Mouse (Mus musculus): ENCODE results near the gene Kirrel3. TPM values are rescaled to one million over a fixed set of nuclear protein-coding genes. Genes with fewer than 3 reads are reported as not detected.

Gene Kirrel3
- polyA plus RNA-seq, 1 experiment from 2014 or later, result 54.0 TPM

DNA sequence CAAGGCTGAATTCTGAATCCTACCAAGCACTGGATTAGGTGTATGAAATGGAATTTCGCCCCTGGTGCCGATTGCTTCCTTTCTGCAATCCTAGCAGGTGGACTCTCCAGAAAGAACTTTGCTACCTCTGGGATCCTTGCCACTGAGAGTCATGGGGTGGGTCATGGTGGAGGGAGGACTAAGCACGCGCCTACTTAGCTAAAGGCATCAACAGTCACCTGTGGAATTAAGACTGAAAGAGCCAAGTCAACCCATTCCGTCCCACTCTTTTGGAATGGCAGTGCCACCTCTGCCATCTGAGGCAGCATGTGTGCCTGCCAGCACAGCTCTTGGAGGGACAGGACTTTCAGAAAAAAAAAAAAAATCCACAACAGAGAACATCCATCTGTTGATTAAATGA, 4.1 kb downstream of the Kirrel3 start:
- no peak for ATAC-seq
- Histone ChIP-seq H3K9ac (ENCODE audit: low read depth, low read length) (peak overlapping the region; percentile 64), H3K9me3 (replicated peaks; ENCODE audit: control insufficient read depth, low read length, poor library complexity, severe bottlenecking) (no peaks in the 10 kb centered on the region), H3K27ac (ENCODE audit: low read length) (no peak overlapping the region; the same call in 1 of the 2 replicates), H3K4me3 (ENCODE audit: low read depth, low read length) (peak overlapping the region; percentile 62), H3K4me1 (ENCODE audit: control insufficient read depth, insufficient read depth, low read length) (peaks cover 45% of the 10 kb centered on the region), H3K36me3 (ENCODE audit: control insufficient read depth, insufficient read depth, low read length) (no peaks in the 10 kb centered on the region), H3K4me2 (ENCODE audit: low read length) (peak overlapping the region; percentile 64), H3K27me3 (ENCODE audit: control insufficient read depth, insufficient read depth, low read depth, low read length) (no peaks in the 10 kb centered on the region)
- 15% methylated on average over 5 of the region's 5 CpGs for WGBS

DNA sequence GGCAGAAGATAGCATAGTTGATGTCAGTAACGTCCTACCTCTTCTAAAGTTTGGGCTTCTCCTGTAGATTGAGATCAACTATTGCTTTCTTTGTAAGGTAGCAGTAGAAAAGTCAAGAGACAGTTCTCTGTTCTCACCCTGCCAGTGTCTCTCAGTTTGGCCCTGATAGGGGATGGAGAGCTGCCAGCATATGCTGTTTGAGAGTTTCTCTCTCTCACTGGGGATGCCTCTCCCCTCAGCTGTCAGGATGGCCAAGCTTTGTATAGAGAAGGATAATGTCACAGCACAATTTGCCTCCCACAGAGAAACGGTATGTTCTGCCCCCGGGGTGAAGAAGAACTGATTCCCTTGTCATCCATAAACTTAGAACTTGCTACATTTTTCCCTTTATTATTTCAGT, 6.4 kb downstream of the Kirrel3 start:
- 48% methylated on average over 3 of the region's 3 CpGs for whole genome bisulfite sequencing
- no peaks in the 10 kb centered on the region for H3K36me3 ChIP-seq (ENCODE audit: control insufficient read depth, insufficient read depth, low read length)
- peaks cover 36% of the 10 kb centered on the region for H3K4me1 ChIP-seq (ENCODE audit: control insufficient read depth, insufficient read depth, low read length)
- H3K9me3 ChIP-seq (replicated peaks; ENCODE audit: control insufficient read depth, low read length, poor library complexity, severe bottlenecking), result no peaks in the 10 kb centered on the region
- no peak overlapping the region for H3K27ac ChIP-seq (ENCODE audit: low read length)
- H3K4me2 ChIP-seq (ENCODE audit: low read length), result peak overlapping the region; percentile 64
- H3K9ac ChIP-seq (ENCODE audit: low read depth, low read length), result no peak overlapping the region
- ATAC-seq, result no peak
- H3K4me3 ChIP-seq (ENCODE audit: low read depth, low read length), result peak overlapping the region; percentile 20
- no peaks in the 10 kb centered on the region for H3K27me3 ChIP-seq (ENCODE audit: control insufficient read depth, insufficient read depth, low read depth, low read length)

DNA sequence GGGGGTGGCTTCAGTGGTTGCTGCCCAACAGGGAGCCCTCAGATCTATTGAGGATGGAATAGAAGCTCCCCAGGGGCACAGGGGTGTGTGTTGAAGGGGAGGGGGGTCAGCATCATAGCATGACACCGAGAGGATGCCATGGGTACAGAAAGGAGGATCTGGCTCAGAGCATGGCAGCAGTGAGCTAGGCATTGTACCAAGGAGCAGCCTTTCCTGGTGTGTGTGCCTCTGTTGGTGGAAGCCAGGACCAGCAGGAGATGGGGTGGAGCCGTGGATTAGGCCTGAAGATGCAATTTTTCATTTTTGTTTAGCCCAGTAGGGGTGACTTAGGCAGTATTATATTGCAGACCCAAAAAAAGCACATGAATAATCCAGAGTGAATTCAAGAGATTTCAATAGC, 7.9 kb downstream of the Kirrel3 start:
- Histone ChIP-seq H3K27ac (ENCODE audit: low read length) (no peak overlapping the region), H3K9ac (ENCODE audit: low read depth, low read length) (no peak overlapping the region), H3K27me3 (ENCODE audit: control insufficient read depth, insufficient read depth, low read depth, low read length) (peaks cover 3% of the 10 kb centered on the region; the same call in 1 of the 2 replicates), H3K4me2 (ENCODE audit: low read length) (peak overlapping the region; percentile 64; the same call in 1 of the 2 replicates), H3K4me3 (ENCODE audit: low read depth, low read length) (no peak overlapping the region), H3K36me3 (ENCODE audit: control insufficient read depth, insufficient read depth, low read length) (no peaks in the 10 kb centered on the region), H3K9me3 (replicated peaks; ENCODE audit: control insufficient read depth, low read length, poor library complexity, severe bottlenecking) (no peaks in the 10 kb centered on the region), H3K4me1 (ENCODE audit: control insufficient read depth, insufficient read depth, low read length) (peaks cover 28% of the 10 kb centered on the region)
- ATAC-seq, result no peak
- 18% methylated on average over 2 of the region's 2 CpGs for WGBS

DNA sequence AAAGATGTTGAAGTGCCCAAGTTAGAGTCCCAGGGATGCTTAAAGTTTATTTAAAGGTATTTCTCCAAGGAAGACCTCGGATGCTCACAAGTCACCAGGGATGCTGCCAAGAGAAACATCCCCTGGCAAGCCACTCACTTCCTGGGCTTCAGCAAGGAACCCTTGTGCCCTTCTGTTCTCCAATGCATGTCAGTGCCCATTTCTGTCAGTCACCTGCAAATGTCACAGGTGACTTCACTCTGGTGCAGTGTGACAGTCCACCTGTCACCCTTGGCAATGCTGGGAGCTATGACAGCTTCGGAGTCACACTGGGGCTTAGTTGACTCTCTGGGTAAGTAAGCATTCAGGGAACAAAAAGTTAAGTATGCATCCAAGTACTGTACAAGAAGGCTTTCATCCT, 12.4 kb downstream of the Kirrel3 start:
- no peaks in the 10 kb centered on the region for H3K9me3 ChIP-seq (replicated peaks; ENCODE audit: control insufficient read depth, low read length, poor library complexity, severe bottlenecking)
- no peak overlapping the region for H3K27ac ChIP-seq (ENCODE audit: low read length)
- peak; percentile 25 for ATAC-seq
- WGBS, result 90% methylated on average over 2 of the region's 2 CpGs
- H3K4me1 ChIP-seq (ENCODE audit: control insufficient read depth, insufficient read depth, low read length), result peaks cover 15% of the 10 kb centered on the region
- H3K27me3 ChIP-seq (ENCODE audit: control insufficient read depth, insufficient read depth, low read depth, low read length), result peaks cover 3% of the 10 kb centered on the region; the same call in 1 of the 2 replicates
- H3K9ac ChIP-seq (ENCODE audit: low read depth, low read length), result no peak overlapping the region
- H3K4me3 ChIP-seq (ENCODE audit: low read depth, low read length), result no peak overlapping the region
- no peak overlapping the region for H3K4me2 ChIP-seq (ENCODE audit: low read length)
- H3K36me3 ChIP-seq (ENCODE audit: control insufficient read depth, insufficient read depth, low read length), result no peaks in the 10 kb centered on the region

DNA sequence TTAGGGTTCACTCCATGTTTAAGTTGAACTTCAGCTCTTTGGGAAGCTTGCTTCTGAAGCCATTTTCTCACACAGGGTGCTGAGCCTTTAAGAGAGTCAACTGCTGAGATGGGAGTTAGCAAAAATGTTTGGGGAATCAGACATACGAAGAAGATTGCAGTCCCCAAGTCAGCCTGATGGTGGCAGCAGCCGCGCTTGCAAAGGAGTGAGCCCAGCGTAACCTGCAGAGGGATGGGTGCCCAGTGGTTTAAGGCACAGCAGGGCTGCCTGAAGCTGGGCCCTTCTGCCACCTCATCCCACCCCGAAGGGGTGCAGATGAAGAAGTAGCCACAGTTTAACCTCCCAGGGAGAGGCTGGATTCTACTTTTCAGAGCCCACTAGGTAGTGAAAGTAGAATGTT, 13.0 kb downstream of the Kirrel3 start:
- Histone ChIP-seq H3K4me1 (ENCODE audit: control insufficient read depth, insufficient read depth, low read length) (peaks cover 15% of the 10 kb centered on the region), H3K9me3 (replicated peaks; ENCODE audit: control insufficient read depth, low read length, poor library complexity, severe bottlenecking) (no peaks in the 10 kb centered on the region), H3K36me3 (ENCODE audit: control insufficient read depth, insufficient read depth, low read length) (no peaks in the 10 kb centered on the region), H3K27ac (ENCODE audit: low read length) (no peak overlapping the region), H3K9ac (ENCODE audit: low read depth, low read length) (no peak overlapping the region), H3K4me3 (ENCODE audit: low read depth, low read length) (no peak overlapping the region), H3K4me2 (ENCODE audit: low read length) (no peak overlapping the region), H3K27me3 (ENCODE audit: control insufficient read depth, insufficient read depth, low read depth, low read length) (peaks cover 3% of the 10 kb centered on the region; the same call in 1 of the 2 replicates)
- peak; percentile 72 for ATAC-seq
- 3% methylated on average over 5 of the region's 5 CpGs for WGBS

DNA sequence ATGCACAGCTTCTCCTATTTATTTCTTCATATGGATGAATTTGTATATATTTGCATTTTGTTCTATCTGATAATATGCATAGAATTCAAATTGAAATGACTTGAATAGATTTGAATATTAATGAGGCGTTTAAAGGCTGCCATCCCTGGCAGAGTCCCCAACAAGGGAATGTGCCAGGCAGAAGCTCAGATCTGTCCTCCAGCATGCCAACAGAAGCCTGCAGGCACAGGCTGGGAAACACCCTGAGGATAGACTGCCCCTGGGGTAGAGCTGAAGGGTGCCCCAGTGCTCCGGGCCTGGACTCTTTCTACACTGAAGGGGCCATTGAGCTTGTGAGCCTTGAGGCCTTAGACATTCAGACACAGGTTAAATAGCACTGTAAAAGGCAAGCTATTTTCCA, 21.5 kb downstream of the Kirrel3 start:
- 53% methylated on average over 2 of the region's 2 CpGs for WGBS
- no peak; the same call in 1 of the 2 replicates for ATAC-seq
- no peak overlapping the region for H3K4me3 ChIP-seq (ENCODE audit: low read depth, low read length)
- H3K27ac ChIP-seq (ENCODE audit: low read length), result no peak overlapping the region; the same call in 1 of the 2 replicates
- H3K36me3 ChIP-seq (ENCODE audit: control insufficient read depth, insufficient read depth, low read length), result no peaks in the 10 kb centered on the region
- no peak overlapping the region for H3K9ac ChIP-seq (ENCODE audit: low read depth, low read length)
- no peaks in the 10 kb centered on the region for H3K9me3 ChIP-seq (replicated peaks; ENCODE audit: control insufficient read depth, low read length, poor library complexity, severe bottlenecking)
- H3K4me1 ChIP-seq (ENCODE audit: control insufficient read depth, insufficient read depth, low read length), result peaks cover 14% of the 10 kb centered on the region
- no peak overlapping the region for H3K4me2 ChIP-seq (ENCODE audit: low read length)
- H3K27me3 ChIP-seq (ENCODE audit: control insufficient read depth, insufficient read depth, low read depth, low read length), result no peaks in the 10 kb centered on the region; the same call in 1 of the 2 replicates

DNA sequence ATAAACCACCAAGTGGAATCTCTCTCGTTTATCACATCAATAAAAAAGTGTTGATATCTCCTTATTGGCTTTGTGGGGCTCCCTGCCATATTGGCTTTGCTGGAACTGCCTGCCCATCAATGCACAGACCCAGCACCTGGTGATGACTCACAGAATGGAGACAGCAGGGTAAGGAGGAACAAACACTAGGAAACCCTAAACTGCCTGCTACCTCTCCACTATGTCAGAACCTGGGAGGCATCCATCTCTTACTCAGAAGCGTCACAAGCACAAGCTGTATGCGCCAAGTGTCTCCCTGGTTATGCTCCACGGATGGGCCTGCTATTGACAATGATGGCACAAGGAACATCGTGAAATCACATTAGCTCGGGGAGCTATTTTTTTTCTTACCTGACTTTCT, 33.2 kb downstream of the Kirrel3 start:
- Histone ChIP-seq H3K4me2 (ENCODE audit: low read length) (no peak overlapping the region), H3K4me1 (ENCODE audit: control insufficient read depth, insufficient read depth, low read length) (no peaks in the 10 kb centered on the region)
- no peak for ATAC-seq

DNA sequence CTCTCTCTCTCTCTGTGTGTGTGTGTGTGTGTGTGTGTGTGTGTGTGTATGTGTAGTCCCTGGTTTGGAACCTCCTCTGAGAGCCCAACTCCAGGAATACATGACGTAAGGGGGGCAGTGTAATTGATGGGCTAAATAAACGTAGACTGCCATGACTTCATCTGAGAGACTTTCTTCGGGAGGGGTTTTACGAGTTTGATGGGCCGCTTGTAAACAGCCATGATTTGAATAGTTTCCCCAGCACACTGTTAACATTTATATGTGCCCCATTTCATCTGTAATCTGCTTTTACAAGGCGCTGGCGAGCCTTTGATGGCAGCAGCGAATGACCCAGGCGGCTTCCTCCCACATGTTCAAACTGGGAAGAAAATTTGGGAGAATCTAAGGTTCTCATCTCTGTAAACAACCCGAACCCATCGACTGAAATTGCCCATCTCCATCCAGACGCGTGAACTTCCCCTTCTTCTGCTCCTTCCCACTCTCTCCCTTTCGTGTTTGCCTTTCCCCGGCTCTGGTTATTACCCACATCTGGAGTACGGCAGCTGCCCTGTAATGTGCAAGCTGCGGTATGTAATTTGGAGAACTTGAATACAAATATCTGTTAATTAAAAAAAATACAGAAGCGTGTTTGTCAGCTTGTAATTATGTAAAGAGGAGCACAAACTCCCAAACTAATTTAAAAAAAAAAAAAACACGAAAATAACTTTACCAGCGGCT, 34.7 kb downstream of the Kirrel3 start:
- Histone ChIP-seq H3K4me2 (ENCODE audit: low read length) (no peak overlapping the region), H3K9me3 (replicated peaks; ENCODE audit: control insufficient read depth, low read length, poor library complexity, severe bottlenecking) (no peaks in the 10 kb centered on the region), H3K27me3 (ENCODE audit: control insufficient read depth, insufficient read depth, low read depth, low read length) (no peaks in the 10 kb centered on the region), H3K4me3 (ENCODE audit: low read depth, low read length) (no peak overlapping the region), H3K36me3 (ENCODE audit: control insufficient read depth, insufficient read depth, low read length) (no peaks in the 10 kb centered on the region), H3K4me1 (ENCODE audit: control insufficient read depth, insufficient read depth, low read length) (no peaks in the 10 kb centered on the region), H3K9ac (ENCODE audit: low read depth, low read length) (no peak overlapping the region), H3K27ac (ENCODE audit: low read length) (no peak overlapping the region)
- no peak for ATAC-seq
- 86% methylated on average over 20 of the region's 20 CpGs for WGBS

More for the DNA sequence above, 33.2 kb downstream of the Kirrel3 start:
- Histone ChIP-seq H3K4me3 (ENCODE audit: low read depth, low read length) (no peak overlapping the region), H3K36me3 (ENCODE audit: control insufficient read depth, insufficient read depth, low read length) (no peaks in the 10 kb centered on the region), H3K9ac (ENCODE audit: low read depth, low read length) (no peak overlapping the region), H3K9me3 (replicated peaks; ENCODE audit: control insufficient read depth, low read length, poor library complexity, severe bottlenecking) (no peaks in the 10 kb centered on the region), H3K27me3 (ENCODE audit: control insufficient read depth, insufficient read depth, low read depth, low read length) (no peaks in the 10 kb centered on the region), H3K27ac (ENCODE audit: low read length) (no peak overlapping the region)
- WGBS, result 88% methylated on average over 6 of the region's 6 CpGs

DNA sequence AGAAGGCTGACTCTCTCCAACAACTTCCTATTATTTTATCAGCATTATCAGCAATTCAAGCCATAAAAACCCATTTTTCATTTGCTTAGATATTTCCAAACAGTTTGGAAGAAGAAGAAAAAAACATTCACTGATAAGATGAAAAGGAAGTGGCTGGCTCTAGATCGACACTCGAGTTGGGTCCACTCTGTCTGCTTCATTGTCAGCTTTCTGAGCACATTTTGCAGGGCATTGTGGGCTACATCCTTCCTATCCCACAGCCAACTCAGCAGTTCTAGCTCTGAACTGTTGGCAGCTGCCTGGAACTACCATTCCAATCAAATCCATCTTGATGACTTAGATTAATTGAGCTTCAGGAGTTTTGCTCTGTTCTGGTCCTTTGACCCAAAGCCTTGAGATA, 40.0 kb downstream of the Kirrel3 start:
- Histone ChIP-seq H3K9me3 (replicated peaks; ENCODE audit: control insufficient read depth, low read length, poor library complexity, severe bottlenecking) (no peaks in the 10 kb centered on the region), H3K27me3 (ENCODE audit: control insufficient read depth, insufficient read depth, low read depth, low read length) (no peaks in the 10 kb centered on the region), H3K4me1 (ENCODE audit: control insufficient read depth, insufficient read depth, low read length) (no peaks in the 10 kb centered on the region), H3K4me3 (ENCODE audit: low read depth, low read length) (no peak overlapping the region), H3K9ac (ENCODE audit: low read depth, low read length) (no peak overlapping the region), H3K36me3 (ENCODE audit: control insufficient read depth, insufficient read depth, low read length) (no peaks in the 10 kb centered on the region), H3K27ac (ENCODE audit: low read length) (no peak overlapping the region), H3K4me2 (ENCODE audit: low read length) (no peak overlapping the region)
- 78% methylated on average over 2 of the region's 2 CpGs for WGBS
- ATAC-seq, result no peak

Data from midbrain, embryonic 16.5 days (tissue).